Mouse (Mus musculus) right cerebral cortex, postnatal 4 days (tissue): ENCODE measurements around the gene Asb15.

Source experiments
- DNase-seq: peaks from one replicate; pipeline ENCODE4 v3.0.0-alpha.2; 2022

Asb15 gene

GRCm38 (mm10) chr6:24609531-24609930 is 81.6 kb downstream of the Asb15 start:
- no peak for DNase-seq

- DNase-seq: no peak
These were observed 82.4 kb downstream of the Asb15 start for GRCm38 (mm10) chr6:24610358-24610757.

GRCm38 (mm10) chr6:24612074-24612755 is 84.3 kb downstream of the Asb15 start:
- DNase-seq: no peak

- DNase-seq: no peak
These were observed 85.4 kb downstream of the Asb15 start for GRCm38 (mm10) chr6:24613346-24613745.

GRCm38 (mm10) chr6:24613918-24614317 is 86.0 kb downstream of the Asb15 start:
- no peak for DNase-seq

- DNase-seq: no peak
These were observed 88.8 kb downstream of the Asb15 start for GRCm38 (mm10) chr6:24616746-24617145.

GRCm38 (mm10) chr6:24619285-24620045 is 91.5 kb downstream of the Asb15 start:
- DNase-seq: no peak

- no peak for DNase-seq
These were observed 93.0 kb downstream of the Asb15 start for GRCm38 (mm10) chr6:24620936-24621335.

GRCm38 (mm10) chr6:24622098-24622497 is 94.2 kb downstream of the Asb15 start:
- DNase-seq: no peak
